Mouse (Mus musculus) neural tube, embryonic 11.5 days (tissue): ENCODE measurements around the gene Bst2. TPM values are rescaled to one million over a fixed set of nuclear protein-coding genes. Genes with fewer than 3 reads are reported as not detected.

ENCODE experiments used
- ATAC-seq: fragments of 200-750 bp; cut with Nextera tagmentation; 2 replicates; pipeline ENCODE4 v1.8.0; 2017; ENCODE audit warnings: moderate number of reproducible peaks, mild to moderate bottlenecking, moderate TSS enrichment, moderate library complexity; ENCODE audit not compliant: insufficient read depth, low FRiP score, low TSS enrichment
- DNase-seq: peaks from one replicate; pipeline ENCODE4 v3.0.0-alpha.2; 2015; ENCODE audit warnings: low spot score
- H3K27ac ChIP-seq: fragments of 300-500 bp; sonication (generic); 2 replicates; pipeline ENCODE4 v1.5.1; 2014; ENCODE audit warnings: low read depth, mild to moderate bottlenecking, low read length
- H3K27me3 ChIP-seq: fragments of 300-500 bp; sonication (generic); 2 replicates; pipeline ENCODE4 v1.6.1; 2014; ENCODE audit warnings: mild to moderate bottlenecking, low read length, mixed read lengths; ENCODE audit not compliant: control insufficient read depth, insufficient read depth
- H3K36me3 ChIP-seq: fragments of 300-500 bp; sonication (generic); 2 replicates; pipeline ENCODE4 v1.6.1; 2014; ENCODE audit warnings: mild to moderate bottlenecking, low read length, moderate library complexity, mixed read lengths; ENCODE audit not compliant: control insufficient read depth, insufficient read depth
- H3K4me1 ChIP-seq: fragments of 300-500 bp; sonication (generic); 2 replicates; pipeline ENCODE4 v1.6.1; 2014; ENCODE audit warnings: low read length, mixed read lengths; ENCODE audit not compliant: control insufficient read depth, insufficient read depth
- H3K4me2 ChIP-seq: fragments of 300-500 bp; sonication (generic); 2 replicates; pipeline ENCODE4 v1.6.1; 2014; ENCODE audit warnings: low read depth, mild to moderate bottlenecking, moderate library complexity
- H3K4me3 ChIP-seq: fragments of 300-500 bp; sonication (generic); 2 replicates; pipeline ENCODE4 v1.5.1; 2014; ENCODE audit warnings: low read depth, low read length
- H3K9ac ChIP-seq: fragments of 300-500 bp; sonication (generic); 2 replicates; pipeline ENCODE4 v1.6.1; 2014; ENCODE audit warnings: mild to moderate bottlenecking, low read length
- H3K9me3 ChIP-seq: fragments of 300-500 bp; sonication (generic); 2 replicates; pipeline ENCODE4 v1.6.1; 2016; ENCODE audit warnings: low read length; ENCODE audit not compliant: control insufficient read depth
- WGBS: fragments of 180-500 bp; shearing (Covaris S2); extraction: QIAGEN DNeasy Blood & Tissue Kit; methylation state at CpG from one replicate; pipeline ENCODE4 v1.1.7; 2014; 5-methylcytosine and 5-hydroxymethylcytosine counted together
- polyA plus RNA-seq: library from polyadenylated mRNA; unstranded; fragments of >200 nt; fragmentation: Nextera tagmentation; extraction: Ambion mirVana; gene quantifications from 2 replicates; pipeline ENCODE4 v1.2.1, GENCODE M21; 2014

Bst2 gene
- polyA plus RNA-seq, 1 experiment from 2014 or later = 4.9 TPM

GRCm38 (mm10) chr8:71554001-71554400 is 16.7 kb upstream of the Bst2 start:
- Histone ChIP-seq H3K4me1 (peaks cover 4% of the 10 kb centered on the region; the same call in 1 of the 2 replicates), H3K9me3 (no peaks in the 10 kb centered on the region), H3K27me3 (peaks cover 29% of the 10 kb centered on the region), H3K27ac (no peak overlapping the region), H3K4me3 (no peak overlapping the region), H3K9ac (no peak overlapping the region), H3K4me2 (no peak overlapping the region), H3K36me3 (no peaks in the 10 kb centered on the region)
- no peak for ATAC-seq
- 73% methylated on average over 6 of the region's 6 CpGs for WGBS
- DNase-seq = no peak

GRCm38 (mm10) chr8:71552770-71553169 is 15.5 kb upstream of the Bst2 start:
- Histone ChIP-seq H3K27ac (no peak overlapping the region), H3K4me3 (no peak overlapping the region), H3K9ac (no peak overlapping the region), H3K27me3 (peaks cover 17% of the 10 kb centered on the region), H3K9me3 (no peaks in the 10 kb centered on the region), H3K4me1 (no peaks in the 10 kb centered on the region), H3K36me3 (peaks cover 2% of the 10 kb centered on the region; the same call in 1 of the 2 replicates), H3K4me2 (no peak overlapping the region)
- WGBS = 61% methylated on average over 6 of the region's 6 CpGs
- ATAC-seq = no peak
- DNase-seq = no peak

- Histone ChIP-seq H3K27me3 (peaks cover 3% of the 10 kb centered on the region; the same call in 1 of the 2 replicates), H3K36me3 (peaks cover 4% of the 10 kb centered on the region), H3K4me2 (no peak overlapping the region), H3K4me1 (no peaks in the 10 kb centered on the region), H3K4me3 (no peak overlapping the region), H3K27ac (no peak overlapping the region), H3K9ac (no peak overlapping the region), H3K9me3 (no peaks in the 10 kb centered on the region)
- DNase-seq = no peak
- no peak for ATAC-seq
- 63% methylated on average over 7 of the region's 7 CpGs for WGBS
These were observed 13.5 kb upstream of the Bst2 start for GRCm38 (mm10) chr8:71550754-71551153.

- Histone ChIP-seq H3K36me3 (peaks cover 5% of the 10 kb centered on the region), H3K27me3 (no peaks in the 10 kb centered on the region), H3K4me1 (peaks cover 5% of the 10 kb centered on the region; the same call in 1 of the 2 replicates), H3K27ac (no peak overlapping the region), H3K9me3 (no peaks in the 10 kb centered on the region), H3K9ac (no peak overlapping the region), H3K4me2 (no peak overlapping the region), H3K4me3 (no peak overlapping the region)
- DNase-seq (no peak), ATAC-seq (no peak)
- WGBS = 88% methylated on average over 7 of the region's 7 CpGs
These were observed 10.3 kb upstream of the Bst2 start for GRCm38 (mm10) chr8:71547590-71547989.

GRCm38 (mm10) chr8:71545053-71545452 is 7.8 kb upstream of the Bst2 start:
- DNase-seq (no peak), ATAC-seq (no peak)
- H3K4me1 ChIP-seq = peaks cover 5% of the 10 kb centered on the region; the same call in 1 of the 2 replicates
- H3K9ac ChIP-seq = no peak overlapping the region
- H3K27ac ChIP-seq = no peak overlapping the region
- no peak overlapping the region for H3K4me2 ChIP-seq
- no peaks in the 10 kb centered on the region for H3K9me3 ChIP-seq
- H3K27me3 ChIP-seq = no peaks in the 10 kb centered on the region
- no peak overlapping the region for H3K4me3 ChIP-seq
- 93% methylated on average over 11 of the region's 11 CpGs for WGBS
- H3K36me3 ChIP-seq = peaks cover 5% of the 10 kb centered on the region

- peaks cover 5% of the 10 kb centered on the region for H3K36me3 ChIP-seq
- peaks cover 5% of the 10 kb centered on the region; the same call in 1 of the 2 replicates for H3K4me1 ChIP-seq
- no peak for DNase-seq
- H3K9ac ChIP-seq = no peak overlapping the region
- H3K27ac ChIP-seq = no peak overlapping the region
- peak overlapping the region; percentile 81 for H3K4me2 ChIP-seq
- peak; percentile 1; the same call in 1 of the 2 replicates for ATAC-seq
- no peaks in the 10 kb centered on the region for H3K9me3 ChIP-seq
- WGBS = 92% methylated on average over 9 of the region's 9 CpGs
- H3K4me3 ChIP-seq = no peak overlapping the region
- no peaks in the 10 kb centered on the region for H3K27me3 ChIP-seq
These were observed 6.5 kb upstream of the Bst2 start for GRCm38 (mm10) chr8:71543755-71544154.

- peaks cover 3% of the 10 kb centered on the region; the same call in 1 of the 2 replicates for H3K36me3 ChIP-seq
- under 1% methylated on average over 51 of the region's 55 CpGs for WGBS
- no peak within 1 kb of the TSS for H3K27ac ChIP-seq
- peak within 1 kb of the TSS; percentile 81 for H3K4me2 ChIP-seq
- no peaks in the 10 kb centered on the region; the same call in 1 of the 2 replicates for H3K27me3 ChIP-seq
- H3K9ac ChIP-seq = peak within 1 kb of the TSS; percentile 69
- H3K9me3 ChIP-seq = no peaks in the 10 kb centered on the region
- ATAC-seq (peak; percentile 91), DNase-seq (peak; percentile 95)
- peaks cover 5% of the 10 kb centered on the region; the same call in 1 of the 2 replicates for H3K4me1 ChIP-seq
- peak within 1 kb of the TSS; percentile 78 for H3K4me3 ChIP-seq
These were observed 5.5 kb upstream of the Bst2 start, which contains the start of gene Mvb12a for GRCm38 (mm10) chr8:71542632-71543343. Mvb12a (plus strand) TSS chr8:71542922.

GRCm38 (mm10) chr8:71535663-71536062 is 1.6 kb downstream of the Bst2 start:
- no peaks in the 10 kb centered on the region for H3K4me1 ChIP-seq
- H3K4me2 ChIP-seq = no peak overlapping the region
- H3K36me3 ChIP-seq = no peaks in the 10 kb centered on the region
- H3K27ac ChIP-seq = no peak overlapping the region
- no peaks in the 10 kb centered on the region for H3K9me3 ChIP-seq
- 64% methylated on average over 5 of the region's 5 CpGs for WGBS
- ATAC-seq (no peak), DNase-seq (no peak)
- no peak overlapping the region for H3K4me3 ChIP-seq
- H3K9ac ChIP-seq = no peak overlapping the region
- peaks cover 6% of the 10 kb centered on the region; the same call in 1 of the 2 replicates for H3K27me3 ChIP-seq
